Mouse (Mus musculus) midbrain, embryonic 15.5 days (tissue): ENCODE measurements around the gene 1700013G24Rik. TPM values are rescaled to one million over a fixed set of nuclear protein-coding genes. Genes with fewer than 3 reads are reported as not detected.

ENCODE experiments used
- ATAC-seq: fragments of 200-750 bp; cut with Nextera tagmentation; replicated peaks from 2 replicates; pipeline ENCODE4 v1.8.0; 2017; ENCODE audit warnings: moderate TSS enrichment
- H3K27ac ChIP-seq: fragments of 300-500 bp; sonication (generic); 2 replicates; pipeline ENCODE4 v1.5.1; 2015; ENCODE audit warnings: mild to moderate bottlenecking, inconsistent platforms
- H3K27me3 ChIP-seq: fragments of 300-500 bp; sonication (generic); replicated peaks from 2 replicates; pipeline ENCODE4 v1.6.1; 2015; ENCODE audit warnings: inconsistent platforms
- H3K36me3 ChIP-seq: fragments of 300-500 bp; sonication (generic); replicated peaks from 2 replicates; pipeline ENCODE4 v1.6.1; 2015; ENCODE audit warnings: inconsistent platforms
- H3K4me1 ChIP-seq: fragments of 300-500 bp; sonication (generic); 2 replicates; pipeline ENCODE4 v1.6.1; 2015; ENCODE audit warnings: inconsistent platforms
- H3K4me2 ChIP-seq: fragments of 300-500 bp; sonication (generic); 2 replicates; pipeline ENCODE4 v1.6.1; 2015; ENCODE audit warnings: inconsistent platforms, mild to moderate bottlenecking, moderate library complexity
- H3K4me3 ChIP-seq: fragments of 300-500 bp; sonication (generic); 2 replicates; pipeline ENCODE4 v1.5.1; 2015; ENCODE audit warnings: mild to moderate bottlenecking, inconsistent platforms
- H3K9ac ChIP-seq: fragments of 300-500 bp; sonication (generic); 2 replicates; pipeline ENCODE4 v1.6.1; 2015; ENCODE audit warnings: mild to moderate bottlenecking, inconsistent platforms
- H3K9me3 ChIP-seq: fragments of 300-500 bp; sonication (generic); 2 replicates; pipeline ENCODE4 v1.6.1; 2016; ENCODE audit warnings: inconsistent platforms
- WGBS: fragments of 180-500 bp; shearing (Covaris S2); methylation state at CpG from one replicate; pipeline ENCODE4 v1.1.7; 2015; ENCODE audit warnings: mixed read lengths; 5-methylcytosine and 5-hydroxymethylcytosine counted together
- polyA plus RNA-seq: library from polyadenylated mRNA; unstranded; fragments of >200 nt; fragmentation: Nextera tagmentation; extraction: Ambion mirVana; gene quantifications from 2 replicates; pipeline ENCODE4 v1.2.1, GENCODE M21; 2015

The 1700013G24Rik gene
- polyA plus RNA-seq, 1 experiment from 2014 or later: not detected

DNA sequence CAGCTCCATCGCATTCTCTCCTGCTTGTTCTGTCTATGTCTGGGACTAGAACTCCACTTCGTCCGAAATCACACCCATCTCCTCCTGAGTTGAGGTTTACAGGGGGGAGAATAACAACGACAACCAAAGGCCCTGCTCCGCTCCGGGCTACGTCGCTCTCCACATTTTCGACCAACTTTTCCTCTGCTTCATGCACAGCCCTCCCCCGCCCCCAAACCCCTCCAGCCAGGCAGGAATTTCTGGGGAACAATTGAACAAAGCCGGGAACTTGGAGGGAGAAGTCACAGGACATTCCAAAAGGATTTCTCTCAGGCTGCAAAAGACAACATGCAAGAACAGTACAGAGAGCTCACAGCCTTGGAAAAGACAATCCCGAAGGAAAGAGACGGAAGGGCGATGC, 7.6 kb downstream of the 1700013G24Rik start:
- Histone ChIP-seq H3K4me2 (no peak overlapping the region), H3K27ac (no peak overlapping the region), H3K4me3 (no peak overlapping the region), H3K4me1 (no peaks in the 10 kb centered on the region), H3K9me3 (no peaks in the 10 kb centered on the region), H3K27me3 (no peaks in the 10 kb centered on the region), H3K9ac (no peak overlapping the region), H3K36me3 (no peaks in the 10 kb centered on the region)
- no peak for ATAC-seq
- WGBS: 52% methylated on average over 14 of the region's 14 CpGs

DNA sequence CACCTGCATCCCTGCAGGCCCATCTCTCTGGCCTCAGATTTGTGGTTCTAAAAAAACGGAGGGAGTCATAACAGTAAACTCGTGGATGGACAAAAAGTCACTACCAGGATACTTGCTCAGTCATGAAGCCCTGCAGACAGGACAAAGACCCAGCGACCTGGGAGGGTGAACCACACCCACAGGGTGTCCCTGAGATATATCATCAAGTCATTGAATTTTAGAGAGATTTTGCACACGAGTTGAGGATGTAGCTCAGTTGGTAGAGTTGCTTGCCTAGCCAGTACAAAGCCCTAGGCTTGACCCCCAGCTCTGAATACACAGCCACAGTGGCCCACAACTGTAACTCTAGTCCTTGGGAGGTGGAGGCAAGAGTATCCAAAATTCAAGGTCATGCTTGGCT, 8.1 kb downstream of the 1700013G24Rik start:
- Histone ChIP-seq H3K4me3 (no peak overlapping the region), H3K9ac (no peak overlapping the region), H3K36me3 (no peaks in the 10 kb centered on the region), H3K27ac (no peak overlapping the region), H3K4me1 (no peaks in the 10 kb centered on the region), H3K9me3 (no peaks in the 10 kb centered on the region), H3K27me3 (no peaks in the 10 kb centered on the region), H3K4me2 (no peak overlapping the region)
- WGBS: 84% methylated on average over 4 of the region's 4 CpGs
- no peak for ATAC-seq

DNA sequence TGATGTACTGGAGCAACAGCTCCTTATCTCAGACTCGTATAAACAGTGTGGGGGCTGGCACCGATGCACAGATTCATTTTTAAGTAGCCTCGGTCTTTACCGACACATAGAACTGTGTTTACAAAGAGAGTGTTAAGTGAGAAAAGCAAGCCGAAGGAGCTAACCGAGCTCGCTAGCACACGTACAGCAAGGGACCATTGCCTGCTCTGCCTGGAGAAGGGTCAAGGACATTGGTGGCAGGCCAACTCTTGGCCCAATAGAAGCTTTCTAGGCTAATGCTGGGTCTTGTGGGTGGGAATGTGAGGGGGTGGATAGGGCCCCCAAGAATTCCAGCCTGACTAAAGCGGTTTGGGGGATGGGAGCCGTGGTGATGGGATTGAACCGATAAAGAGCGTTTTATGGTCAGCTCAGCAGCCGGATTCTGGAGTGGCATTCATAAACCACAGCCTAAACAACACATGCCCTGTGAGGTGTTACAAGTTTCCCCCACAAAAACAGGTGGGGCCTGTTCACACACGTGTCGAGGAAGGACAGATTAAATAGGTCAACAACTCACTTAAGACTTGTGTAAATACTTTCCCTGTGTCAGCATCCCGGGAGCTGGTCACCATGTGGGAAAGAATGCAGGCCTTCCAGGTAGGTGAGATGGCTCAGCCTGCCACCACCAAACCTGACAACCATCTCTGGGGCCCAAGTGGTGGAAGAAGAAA, 9.1 kb downstream of the 1700013G24Rik start:
- 89% methylated on average over 16 of the region's 16 CpGs for WGBS
- H3K27ac ChIP-seq: no peak overlapping the region
- no peaks in the 10 kb centered on the region for H3K36me3 ChIP-seq
- no peaks in the 10 kb centered on the region for H3K4me1 ChIP-seq
- no peaks in the 10 kb centered on the region for H3K9me3 ChIP-seq
- H3K4me3 ChIP-seq: no peak overlapping the region
- H3K4me2 ChIP-seq: no peak overlapping the region
- no peak for ATAC-seq
- no peaks in the 10 kb centered on the region for H3K27me3 ChIP-seq
- no peak overlapping the region for H3K9ac ChIP-seq

DNA sequence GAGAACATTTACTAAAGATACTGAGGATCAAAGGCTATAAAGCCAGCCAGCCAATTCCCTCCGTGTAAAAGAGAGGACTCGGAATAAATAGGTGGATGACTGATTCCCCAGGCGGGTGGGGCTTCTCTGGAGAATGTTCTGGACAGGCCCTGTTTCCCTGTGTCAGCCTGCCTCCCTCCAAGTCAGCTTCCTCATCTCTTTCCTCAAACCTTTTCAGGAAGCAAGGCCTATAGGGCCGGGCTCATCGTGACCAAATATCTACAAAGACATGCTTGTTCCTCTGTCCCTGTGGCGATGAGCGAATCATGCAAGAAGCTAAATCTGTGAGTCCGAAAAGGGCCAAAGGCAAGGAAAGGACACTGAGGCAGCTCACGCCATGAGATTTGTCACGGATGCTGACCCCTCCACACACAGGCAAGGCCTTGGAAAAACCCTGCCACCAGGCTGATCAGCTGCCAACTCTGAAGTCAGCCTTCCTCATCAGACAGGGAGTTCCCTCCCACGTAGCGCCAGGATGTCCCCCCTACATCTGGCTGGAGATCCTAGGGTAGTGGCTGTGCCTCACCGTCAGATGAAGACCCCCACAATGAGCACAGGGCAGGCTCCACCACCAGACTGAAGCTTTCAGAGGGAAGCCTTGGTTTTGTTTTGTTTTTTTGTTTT, 12.2 kb downstream of the 1700013G24Rik start:
- peaks cover 8% of the 10 kb centered on the region; the same call in 1 of the 2 replicates for H3K27me3 ChIP-seq
- H3K4me1 ChIP-seq: peaks cover 22% of the 10 kb centered on the region
- 69% methylated on average over 13 of the region's 13 CpGs for WGBS
- no peaks in the 10 kb centered on the region for H3K9me3 ChIP-seq
- no peak overlapping the region for H3K27ac ChIP-seq
- no peak for ATAC-seq
- H3K36me3 ChIP-seq: no peaks in the 10 kb centered on the region
- H3K4me2 ChIP-seq: no peak overlapping the region
- no peak overlapping the region for H3K4me3 ChIP-seq
- H3K9ac ChIP-seq: no peak overlapping the region

DNA sequence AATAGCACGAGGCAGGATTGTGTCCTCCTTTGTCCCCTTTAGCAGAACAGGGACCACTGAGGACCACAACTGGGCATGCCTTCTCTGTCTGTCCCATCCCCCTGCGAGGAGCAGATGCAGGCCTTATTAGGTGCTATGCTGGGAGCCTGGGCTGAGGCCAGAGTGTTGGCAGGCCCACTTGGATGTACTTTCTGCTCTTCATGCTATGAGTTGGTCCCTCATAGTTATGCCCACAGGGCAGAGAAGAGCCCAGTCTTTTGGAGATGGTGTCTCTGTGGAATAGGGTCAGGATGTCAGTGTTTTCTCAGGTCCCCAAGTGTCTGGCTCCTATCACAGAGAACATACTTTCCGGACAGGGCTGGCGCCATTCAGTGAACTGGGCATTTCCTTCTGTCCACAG, 13.9 kb downstream of the 1700013G24Rik start:
- Histone ChIP-seq H3K9ac (no peak overlapping the region), H3K9me3 (no peaks in the 10 kb centered on the region), H3K27me3 (peaks cover 8% of the 10 kb centered on the region; the same call in 1 of the 2 replicates), H3K4me1 (peaks cover 22% of the 10 kb centered on the region), H3K27ac (no peak overlapping the region), H3K4me2 (no peak overlapping the region), H3K4me3 (no peak overlapping the region), H3K36me3 (no peaks in the 10 kb centered on the region)
- 77% methylated on average over 4 of the region's 4 CpGs for WGBS
- ATAC-seq: no peak

DNA sequence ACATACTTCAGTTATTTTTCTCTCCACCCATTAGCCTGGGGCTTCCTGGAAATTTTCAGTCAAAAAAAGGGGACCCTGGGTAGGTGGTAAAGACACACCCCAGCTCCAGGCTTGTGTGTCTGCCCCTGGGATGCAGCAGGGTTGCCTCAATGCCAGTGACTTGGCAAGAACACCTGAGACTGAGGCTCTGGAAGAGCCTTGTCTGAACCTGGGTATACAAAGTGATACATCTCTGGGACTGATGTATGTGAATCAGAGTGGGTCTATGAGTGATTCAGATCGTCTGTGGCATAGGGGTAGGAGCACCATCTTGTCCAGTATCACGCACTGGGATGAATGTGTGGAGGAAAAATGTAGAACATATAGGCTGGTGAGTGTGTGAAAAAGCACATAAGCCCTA, 14.4 kb downstream of the 1700013G24Rik start:
- H3K36me3 ChIP-seq: no peaks in the 10 kb centered on the region
- peaks cover 8% of the 10 kb centered on the region; the same call in 1 of the 2 replicates for H3K27me3 ChIP-seq
- H3K4me2 ChIP-seq: no peak overlapping the region
- 87% methylated on average over 2 of the region's 2 CpGs for WGBS
- no peak overlapping the region for H3K9ac ChIP-seq
- H3K4me3 ChIP-seq: no peak overlapping the region
- H3K4me1 ChIP-seq: peaks cover 22% of the 10 kb centered on the region
- peak overlapping the region; percentile 38; the same call in 1 of the 2 replicates for H3K27ac ChIP-seq
- ATAC-seq: no peak
- H3K9me3 ChIP-seq: no peaks in the 10 kb centered on the region

DNA sequence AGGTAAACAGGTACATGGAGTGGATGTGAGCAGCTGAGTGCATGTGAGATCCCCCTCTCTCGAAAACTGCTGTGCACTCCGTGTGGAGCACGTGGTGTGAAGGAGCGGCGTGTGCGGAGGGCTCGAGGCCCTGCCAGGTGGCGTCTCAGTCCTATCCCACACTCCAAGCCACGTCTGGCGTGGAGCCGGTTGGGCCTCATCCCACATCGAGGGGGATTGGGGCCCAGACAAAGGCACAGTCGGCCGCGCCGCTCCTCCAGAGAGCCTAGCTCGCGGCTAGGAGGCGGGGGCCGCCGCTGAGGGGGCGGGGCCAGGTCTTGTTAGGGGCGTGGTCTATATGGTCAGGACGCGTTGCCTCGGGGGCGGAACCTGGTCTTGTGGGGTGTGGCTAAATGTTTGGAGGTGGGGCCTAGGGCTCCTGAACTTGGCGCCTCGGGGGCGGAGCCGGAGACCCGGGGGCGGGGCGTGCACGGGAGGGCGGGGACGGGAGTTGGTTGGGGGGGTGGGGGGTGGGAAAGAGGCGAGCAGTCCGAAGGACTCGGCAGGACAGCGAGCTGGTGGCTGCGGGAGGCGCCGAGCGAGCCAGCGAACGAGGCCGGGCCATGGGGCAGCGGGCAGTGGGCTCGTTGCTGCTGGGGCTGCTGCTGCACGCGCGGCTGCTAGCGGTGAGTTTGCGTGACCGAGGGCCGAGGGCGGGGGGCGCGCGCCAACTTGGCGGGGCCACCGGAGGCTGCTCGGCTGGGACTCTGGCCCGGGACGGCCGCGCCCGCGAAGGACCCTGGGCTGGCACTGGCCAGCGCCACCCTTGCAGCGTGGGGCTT, 15.4 kb downstream of the 1700013G24Rik start, which contains the start of gene Hspg2:
TSS of gene Hspg2 (plus strand) at position 510 of the 821 bp plus-strand sequence.
- Histone ChIP-seq H3K4me3 (peak within 1 kb of the TSS; percentile 54), H3K9ac (peak within 1 kb of the TSS; percentile 56), H3K4me2 (peak within 1 kb of the TSS; percentile 99), H3K36me3 (no peaks in the 10 kb centered on the region), H3K27ac (peak within 1 kb of the TSS; percentile 38; the same call in 1 of the 2 replicates), H3K27me3 (peaks cover 8% of the 10 kb centered on the region; the same call in 1 of the 2 replicates), H3K9me3 (no peaks in the 10 kb centered on the region), H3K4me1 (peaks cover 22% of the 10 kb centered on the region)
- peak; percentile 90 for ATAC-seq
- WGBS: under 1% methylated on average over 53 of the region's 72 CpGs

DNA sequence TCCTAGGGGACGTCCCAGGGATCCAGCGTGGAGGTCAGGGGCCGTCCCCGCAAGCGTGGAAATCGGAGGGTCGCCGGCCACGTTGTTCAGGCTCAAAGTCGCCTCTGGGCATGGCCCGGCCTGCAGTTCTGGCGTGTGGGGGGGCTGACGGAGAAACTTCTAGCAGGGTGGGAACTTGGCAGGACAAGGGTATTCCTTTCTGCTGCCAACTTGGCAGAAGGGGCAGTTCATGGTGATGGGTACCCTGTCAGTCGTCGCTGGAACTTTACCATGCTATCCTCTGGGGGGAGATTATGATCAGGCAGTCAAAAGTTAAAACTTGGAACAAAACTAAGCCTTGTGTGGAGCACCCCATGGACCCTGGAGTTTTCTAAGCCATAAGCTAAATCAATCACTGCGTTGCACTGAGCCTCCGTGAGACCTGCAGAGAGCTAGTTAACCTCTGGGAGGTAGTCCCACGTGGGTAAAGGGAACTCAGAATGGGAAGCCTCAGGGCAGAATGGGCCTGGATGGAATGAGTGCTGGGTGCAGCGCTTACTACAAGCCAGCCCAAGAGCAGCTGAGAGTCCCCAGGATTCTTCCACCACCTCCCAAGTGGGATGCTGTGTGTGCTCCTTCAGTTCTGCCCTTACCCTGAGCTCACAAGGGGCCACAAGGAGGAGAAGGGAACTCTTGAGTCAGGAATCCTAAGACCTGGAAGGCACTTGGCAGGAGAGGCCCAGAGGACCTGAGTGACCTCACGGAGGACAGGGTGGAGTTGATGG, 16.2 kb downstream of the 1700013G24Rik start:
- Histone ChIP-seq H3K4me2 (peak overlapping the region; percentile 99), H3K27ac (no peak overlapping the region), H3K4me3 (peak overlapping the region; percentile 54), H3K36me3 (no peaks in the 10 kb centered on the region), H3K9ac (peak overlapping the region; percentile 56), H3K9me3 (no peaks in the 10 kb centered on the region), H3K27me3 (peaks cover 8% of the 10 kb centered on the region; the same call in 1 of the 2 replicates), H3K4me1 (peaks cover 22% of the 10 kb centered on the region)
- WGBS: 5% methylated on average over 20 of the region's 20 CpGs
- 0 out of 2 replicates have a peak, but pooled peaks have one; percentile 7 for ATAC-seq

DNA sequence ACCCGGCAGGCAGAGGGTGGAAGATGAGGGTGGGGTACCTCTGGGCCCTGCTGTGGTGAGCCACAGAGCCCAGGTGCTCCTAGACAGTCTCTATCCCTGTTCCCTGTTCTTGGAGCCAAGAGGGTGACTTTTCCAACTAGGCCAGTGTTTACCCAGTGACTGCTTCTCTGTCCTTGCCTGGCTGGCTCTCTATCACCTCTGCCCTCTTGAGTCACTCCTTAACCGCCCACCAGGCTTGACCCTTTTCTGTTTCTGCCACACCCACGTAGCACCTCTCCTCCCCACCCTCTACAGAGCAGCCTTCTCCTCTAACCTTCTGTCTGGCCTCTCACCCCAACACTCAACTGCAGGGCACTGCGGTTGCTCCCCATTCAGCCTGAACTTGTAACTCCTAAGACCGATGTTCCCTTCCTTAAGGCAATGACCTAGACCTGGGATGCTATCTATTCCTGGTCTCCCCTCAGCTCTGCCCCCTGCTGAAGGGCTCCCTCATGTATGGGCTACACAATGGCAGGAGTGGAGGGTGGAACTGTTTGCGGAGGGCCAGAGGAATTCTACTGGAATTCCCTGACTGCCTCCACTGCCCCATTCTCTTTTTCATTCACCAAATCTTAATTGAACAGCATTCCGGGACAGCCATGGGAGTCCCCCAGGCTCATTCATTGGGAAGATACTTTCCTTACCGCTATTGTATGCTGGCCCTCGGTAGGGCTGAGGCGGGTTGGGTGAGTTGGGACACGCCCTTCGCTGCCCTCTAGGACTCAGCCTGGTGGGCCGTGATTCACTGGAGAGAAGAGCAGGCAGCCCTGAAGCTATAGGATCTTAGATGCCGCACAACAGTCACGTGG, 17.0 kb downstream of the 1700013G24Rik start:
- 40% methylated on average over 15 of the region's 15 CpGs for WGBS
- no peak overlapping the region for H3K27ac ChIP-seq
- H3K4me1 ChIP-seq: peaks cover 22% of the 10 kb centered on the region
- H3K36me3 ChIP-seq: no peaks in the 10 kb centered on the region
- H3K9me3 ChIP-seq: no peaks in the 10 kb centered on the region
- H3K4me2 ChIP-seq: peak overlapping the region; percentile 99
- H3K27me3 ChIP-seq: peaks cover 8% of the 10 kb centered on the region; the same call in 1 of the 2 replicates
- H3K4me3 ChIP-seq: peak overlapping the region; percentile 54; the same call in 1 of the 2 replicates
- no peak overlapping the region for H3K9ac ChIP-seq
- no peak for ATAC-seq

DNA sequence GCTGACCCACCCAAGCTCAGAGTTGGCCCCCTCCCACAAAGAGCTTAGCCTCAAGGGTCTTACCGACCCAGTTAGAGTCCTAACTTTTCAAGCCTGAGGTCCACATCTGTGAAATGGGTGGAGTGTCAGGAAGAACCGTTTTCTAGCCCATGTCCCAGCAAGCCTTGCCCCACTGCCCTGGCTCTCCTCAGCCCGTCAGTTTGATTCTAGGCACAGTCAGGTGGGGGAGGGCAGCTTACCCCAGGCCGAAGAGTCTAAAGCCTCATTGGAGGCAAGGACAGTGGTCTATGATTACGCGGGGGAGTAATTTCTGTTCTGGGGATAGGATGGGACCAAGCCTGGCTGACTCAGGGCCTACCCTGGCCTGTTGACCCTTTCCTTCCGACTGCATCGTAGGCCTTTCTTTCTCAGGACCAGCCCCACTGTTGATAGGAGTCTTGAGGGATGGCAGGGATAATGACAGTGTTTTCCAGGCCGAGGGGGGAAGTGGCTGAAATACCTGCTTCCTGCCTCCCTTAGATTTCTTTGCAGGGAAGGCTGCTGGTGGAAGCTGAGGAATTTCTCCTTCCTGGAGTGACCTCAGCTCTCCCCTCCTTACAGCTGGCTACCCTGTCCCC, 17.7 kb downstream of the 1700013G24Rik start:
- no peak overlapping the region for H3K27ac ChIP-seq
- H3K9ac ChIP-seq: no peak overlapping the region
- H3K9me3 ChIP-seq: no peaks in the 10 kb centered on the region
- H3K4me3 ChIP-seq: no peak overlapping the region
- H3K36me3 ChIP-seq: no peaks in the 10 kb centered on the region
- no peak overlapping the region for H3K4me2 ChIP-seq
- H3K27me3 ChIP-seq: peaks cover 8% of the 10 kb centered on the region; the same call in 1 of the 2 replicates
- no peak for ATAC-seq
- H3K4me1 ChIP-seq: peaks cover 22% of the 10 kb centered on the region
- 75% methylated on average over 9 of the region's 9 CpGs for WGBS
